Mouse (Mus musculus): ENCODE data around the gene Tle2. TPM values are rescaled to one million over a fixed set of nuclear protein-coding genes. Genes with fewer than 3 reads are reported as not detected.

Gene Tle2
- polyA plus RNA-seq, 1 experiment from 2014 or later, result 2.3 TPM

- 6% methylated on average over 37 of the region's 37 CpGs for WGBS (ENCODE audit: insufficient replicate concordance)
- H3K27ac ChIP-seq, result peak overlapping the region; percentile 64
- ATAC-seq (ENCODE audit: low read depth), result peak; percentile 95
Measured at GRCm38 (mm10) chr10:81633253-81634099, 59.1 kb downstream of the Tle2 start.

DNA sequence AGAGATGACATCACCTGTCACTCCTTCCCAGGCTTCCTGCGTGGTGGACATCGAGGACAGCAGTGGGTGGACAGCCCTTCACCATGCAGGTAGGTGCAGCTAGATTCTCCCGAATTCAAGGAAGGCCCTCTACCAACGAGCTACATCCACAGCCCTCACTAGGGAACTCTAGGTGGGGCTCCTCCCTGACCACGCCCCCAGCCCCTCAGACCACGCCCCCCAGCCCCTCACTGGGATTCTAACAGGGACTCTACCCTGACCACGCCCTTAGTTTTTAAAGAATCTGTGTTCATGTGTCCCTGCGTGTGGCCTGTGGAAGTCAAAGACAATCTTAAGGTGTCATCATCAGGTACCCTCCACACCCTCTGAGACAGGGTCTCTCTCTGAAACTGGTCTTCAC, 62.0 kb downstream of the Tle2 start:
- Histone ChIP-seq H3K9me3 (replicated peaks) (no peaks in the 10 kb centered on the region), H3K36me3 (no peaks in the 10 kb centered on the region), H3K4me3 (replicated peaks) (no peak overlapping the region), H3K4me1 (replicated peaks) (peaks cover 29% of the 10 kb centered on the region), H3K27me3 (peaks cover 8% of the 10 kb centered on the region; the same call in 1 of the 2 replicates), H3K9ac (no peak overlapping the region), H3K4me2 (no peak overlapping the region), H3K27ac (no peak overlapping the region)
- WGBS (ENCODE audit: insufficient replicate concordance), result 14% methylated on average over 8 of the region's 8 CpGs
- no peak for DNase-seq
- ATAC-seq (ENCODE audit: low read depth), result no peak

More at GRCm38 (mm10) chr10:81633253-81634099, 59.1 kb downstream of the Tle2 start:
- no peaks in the 10 kb centered on the region for H3K36me3 ChIP-seq
- peaks cover 30% of the 10 kb centered on the region for H3K4me1 ChIP-seq (replicated peaks)
- no peaks in the 10 kb centered on the region for H3K9me3 ChIP-seq (replicated peaks)
- H3K27me3 ChIP-seq, result peaks cover 8% of the 10 kb centered on the region; the same call in 1 of the 2 replicates
- peak; percentile 92 for DNase-seq
- peak overlapping the region; percentile 68 for H3K9ac ChIP-seq
- peak overlapping the region; percentile 56 for H3K4me3 ChIP-seq (replicated peaks)
- peak overlapping the region; percentile 84 for H3K4me2 ChIP-seq

GRCm38 (mm10) chr10:81638101-81638500, 63.7 kb downstream of the Tle2 start:
- Histone ChIP-seq H3K4me2 (no peak overlapping the region), H3K4me1 (replicated peaks) (peaks cover 42% of the 10 kb centered on the region), H3K36me3 (no peaks in the 10 kb centered on the region), H3K9me3 (replicated peaks) (no peaks in the 10 kb centered on the region), H3K27me3 (peaks cover 8% of the 10 kb centered on the region; the same call in 1 of the 2 replicates), H3K9ac (no peak overlapping the region), H3K4me3 (replicated peaks) (no peak overlapping the region), H3K27ac (no peak overlapping the region)
- DNase-seq, result no peak
- 49% methylated on average over 6 of the region's 6 CpGs for WGBS (ENCODE audit: insufficient replicate concordance)
- ATAC-seq (ENCODE audit: low read depth), result no peak

Other genes starting within 250 kb of the Tle2 start
- 5.2 and 5.3 TPM in 2 replicates for gene Tbxa2r, start 245.8 kb upstream of the Tle2 start, polyA plus RNA-seq (2015; fragmentation: Nextera tagmentation; extraction: Ambion mirVana)
- not detected in 2 replicates for gene Gipc3, start 231.3 kb upstream of the Tle2 start, polyA plus RNA-seq (2015; fragmentation: Nextera tagmentation; extraction: Ambion mirVana)
- gene Hmg20b, start 224.1 kb upstream of the Tle2 start, polyA plus RNA-seq (2015; fragmentation: Nextera tagmentation; extraction: Ambion mirVana), result 27.1 and 30.3 TPM in 2 replicates
- gene Mfsd12, start 217.1 kb upstream of the Tle2 start, polyA plus RNA-seq (2015; fragmentation: Nextera tagmentation; extraction: Ambion mirVana), result 12.5 and 13.1 TPM in 2 replicates
- 1.2 and 1.4 TPM in 2 replicates for gene 4930404N11Rik, start 208.7 kb upstream of the Tle2 start, polyA plus RNA-seq (2015; fragmentation: Nextera tagmentation; extraction: Ambion mirVana)
- 89.5 and 94.1 TPM in 2 replicates for gene Fzr1, start 196.0 kb upstream of the Tle2 start, polyA plus RNA-seq (2015; fragmentation: Nextera tagmentation; extraction: Ambion mirVana)
- gene Dohh, start 190.1 kb upstream of the Tle2 start, polyA plus RNA-seq (2015; fragmentation: Nextera tagmentation; extraction: Ambion mirVana), result 61.1 and 68.7 TPM in 2 replicates
- gene Gm48551, start 190.1 kb upstream of the Tle2 start, polyA plus RNA-seq (2015; fragmentation: Nextera tagmentation; extraction: Ambion mirVana), result 0.86 and 0.89 TPM in 2 replicates
- 0.93 TPM in 1 of 2 replicates, not detected in the other for gene Gm48552, start 185.6 kb upstream of the Tle2 start, polyA plus RNA-seq (2015; fragmentation: Nextera tagmentation; extraction: Ambion mirVana)
- gene Smim24, start 181.5 kb upstream of the Tle2 start, polyA plus RNA-seq (2015; fragmentation: Nextera tagmentation; extraction: Ambion mirVana), result 1.8 TPM in 2 replicates
- gene Nfic, start 118.9 kb upstream of the Tle2 start, polyA plus RNA-seq (2015; fragmentation: Nextera tagmentation; extraction: Ambion mirVana), result 9.8 and 9.9 TPM in 2 replicates
- 0.13 and 0.15 TPM in 2 replicates for gene Celf5, start 91.9 kb upstream of the Tle2 start, polyA plus RNA-seq (2015; fragmentation: Nextera tagmentation; extraction: Ambion mirVana)
- gene Ncln, start 78.2 kb upstream of the Tle2 start, polyA plus RNA-seq (2015; fragmentation: Nextera tagmentation; extraction: Ambion mirVana), result 41.5 TPM in 2 replicates
- gene S1pr4, start 74.4 kb upstream of the Tle2 start, polyA plus RNA-seq (2015; fragmentation: Nextera tagmentation; extraction: Ambion mirVana), result 2.3 and 2.4 TPM in 2 replicates
- 7.2 and 7.5 TPM in 2 replicates for gene Gna15, start 50.3 kb upstream of the Tle2 start, polyA plus RNA-seq (2015; fragmentation: Nextera tagmentation; extraction: Ambion mirVana)
- gene Gna11, start 29.4 kb upstream of the Tle2 start, polyA plus RNA-seq (2015; fragmentation: Nextera tagmentation; extraction: Ambion mirVana), result 20.0 and 21.4 TPM in 2 replicates
- 201 and 215 TPM in 2 replicates for gene Aes, start 15.1 kb upstream of the Tle2 start, polyA plus RNA-seq (2015; fragmentation: Nextera tagmentation; extraction: Ambion mirVana)
- 7.3 and 7.6 TPM in 2 replicates for gene Tle6, start 26.5 kb downstream of the Tle2 start, polyA plus RNA-seq (2015; fragmentation: Nextera tagmentation; extraction: Ambion mirVana)
- 0.50 and 0.56 TPM in 2 replicates for gene BC025920, start 31.7 kb downstream of the Tle2 start, polyA plus RNA-seq (2015; fragmentation: Nextera tagmentation; extraction: Ambion mirVana)
- gene Sirt6, start 53.2 kb downstream of the Tle2 start, polyA plus RNA-seq (2015; fragmentation: Nextera tagmentation; extraction: Ambion mirVana), result 10.7 and 10.9 TPM in 2 replicates
- gene Ankrd24, start 54.0 kb downstream of the Tle2 start, polyA plus RNA-seq (2015; fragmentation: Nextera tagmentation; extraction: Ambion mirVana), result 1.9 and 2.2 TPM in 2 replicates
- 1.7 and 2.6 TPM in 2 replicates for gene Gm10778, start 74.5 kb downstream of the Tle2 start, polyA plus RNA-seq (2015; fragmentation: Nextera tagmentation; extraction: Ambion mirVana)
- 4.8 and 5.7 TPM in 2 replicates for gene Zfp433, start 130.3 kb downstream of the Tle2 start, polyA plus RNA-seq (2015; fragmentation: Nextera tagmentation; extraction: Ambion mirVana)
- gene Gm3055, start 196.6 kb downstream of the Tle2 start, polyA plus RNA-seq (2015; fragmentation: Nextera tagmentation; extraction: Ambion mirVana), result 0.84 and 2.0 TPM in 2 replicates
- 1.1 and 1.4 TPM in 2 replicates for gene Gm4767, start 237.6 kb downstream of the Tle2 start, polyA plus RNA-seq (2015; fragmentation: Nextera tagmentation; extraction: Ambion mirVana)

All from liver, embryonic 13.5 days (tissue).